Mouse (Mus musculus) embryonic stem cell, embryonic (primary cell): ENCODE measurements around the gene B3galnt2.

Experiments
- CTCF ChIA-PET, 4 experiments: fragments of 300-600 bp in 2 of 4; fragments of 350-600 bp in 2 of 4; sonication (Branson Sonifier 250); formaldehyde crosslinking; loops; one replicate each; lab custom pipeline; 2022; ENCODE audit warnings: inconsistent platforms in 2 of 4; lab: Charles Lee
- POLR2A ChIA-PET, 4 experiments: fragments of 300-600 bp in 2 of 4; fragments of 350-600 bp in 2 of 4; sonication (Branson Sonifier 250); formaldehyde crosslinking; loops; one replicate each; lab custom pipeline; 2022; ENCODE audit warnings: antibody characterized with exemption in 4 of 4, inconsistent platforms in 1 of 4; lab: Charles Lee

Gene B3galnt2

DNA sequence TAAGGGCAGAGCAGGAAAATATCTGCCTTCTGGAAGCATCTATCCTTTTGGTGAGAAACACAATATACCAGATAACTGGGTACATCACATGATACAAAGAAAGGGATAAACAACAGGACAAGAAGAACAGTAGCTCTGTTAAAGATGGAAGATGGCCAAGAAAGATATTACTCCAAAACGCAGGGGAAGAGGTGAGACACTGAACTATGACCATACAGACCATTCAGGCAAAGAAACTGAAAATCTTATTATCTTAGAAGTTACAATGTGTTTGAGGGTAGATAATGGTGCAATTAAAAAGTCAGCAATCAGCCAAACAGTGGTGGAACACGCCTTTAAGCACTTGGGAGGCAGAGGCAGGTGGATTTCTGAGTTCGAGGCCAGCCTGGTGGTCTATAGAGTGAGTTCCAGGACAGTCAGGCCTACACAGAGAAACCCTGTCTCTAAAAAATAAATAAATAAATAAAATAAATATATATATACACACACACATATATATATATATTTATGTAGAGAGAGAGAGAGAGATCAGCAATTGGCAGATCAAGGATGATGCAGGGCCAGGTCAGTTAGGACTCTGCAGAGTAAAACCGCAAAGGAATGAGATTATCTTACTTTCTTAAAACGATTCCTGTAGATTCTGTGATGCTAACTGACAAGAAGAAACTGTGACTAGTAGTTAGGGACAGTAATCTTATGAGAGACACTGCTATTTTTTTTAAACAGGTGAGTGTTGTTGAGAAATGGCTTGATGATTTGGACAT lies 79.2 kb downstream of the B3galnt2 start:
- CTCF ChIA-PET = no interaction called here
- POLR2A ChIA-PET = interaction anchor here in 2 of 4 experiments (1.0 to 2.8 kb wide), 4 partner anchors 20 to 30 kb away, joined by 3 to 12 read pairs (median 6); partner anchors contain the start of gene Arid4b (in 1 of the 2)

DNA sequence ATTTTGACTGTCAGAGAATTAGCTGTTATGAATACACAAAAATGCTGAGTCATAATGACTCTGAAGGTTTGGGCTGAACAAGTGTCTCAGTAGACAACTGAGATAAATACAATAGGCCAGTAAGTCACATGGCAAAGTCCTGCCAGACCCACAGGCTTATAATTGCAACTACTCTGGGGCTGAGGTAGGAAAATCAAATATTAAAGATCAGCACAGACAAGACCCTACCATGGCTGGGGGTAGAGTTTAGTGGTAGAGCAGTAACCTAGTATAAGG lies 79.7 kb downstream of the B3galnt2 start:
- ChIA-PET POLR2A (interaction anchor here in 2 of 4 experiments (1.6 to 2.8 kb wide), 3 partner anchors 21 to 29 kb away, joined by 3 to 12 read pairs (median 7); partner anchors contain the start of gene Arid4b (in 1 of the 2)), CTCF (no interaction called here)

DNA sequence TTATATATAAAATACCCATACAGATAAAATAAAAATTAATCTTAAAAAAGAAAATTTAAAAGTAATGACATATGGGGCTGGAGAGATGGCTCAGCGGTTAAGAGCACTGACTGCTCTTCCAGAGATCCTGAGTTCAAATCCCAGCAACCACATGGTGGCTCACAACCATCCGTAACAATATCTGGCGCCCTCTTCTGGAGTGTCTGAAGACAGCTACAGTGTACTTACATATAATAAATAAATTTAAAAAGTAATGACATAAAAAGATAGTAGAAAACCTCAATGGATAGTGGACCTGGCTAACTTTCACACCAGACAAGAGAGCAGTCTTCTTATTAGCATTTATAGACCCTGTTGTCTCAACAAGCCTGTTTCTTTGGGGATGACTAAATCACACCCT lies 81.1 kb downstream of the B3galnt2 start:
- ChIA-PET CTCF (interaction anchor here in 3 of 4 experiments (0.6 to 1.1 kb wide), 3 partner anchors 31 to 588 kb away, joined by 3 to 4 read pairs (median 3); no protein-coding TSS in a partner anchor), POLR2A (interaction anchor here in 3 of 4 experiments (0.8 to 2.8 kb wide), 13 partner anchors 9 to 577 kb away, joined by 3 to 12 read pairs (median 4); partner anchors contain the start of genes B3galnt2 (in 2 of the 3), Arid4b (in 1 of the 3), Ggps1 (in 1 of the 3) and Mrpl32 (in 1 of the 3))

DNA sequence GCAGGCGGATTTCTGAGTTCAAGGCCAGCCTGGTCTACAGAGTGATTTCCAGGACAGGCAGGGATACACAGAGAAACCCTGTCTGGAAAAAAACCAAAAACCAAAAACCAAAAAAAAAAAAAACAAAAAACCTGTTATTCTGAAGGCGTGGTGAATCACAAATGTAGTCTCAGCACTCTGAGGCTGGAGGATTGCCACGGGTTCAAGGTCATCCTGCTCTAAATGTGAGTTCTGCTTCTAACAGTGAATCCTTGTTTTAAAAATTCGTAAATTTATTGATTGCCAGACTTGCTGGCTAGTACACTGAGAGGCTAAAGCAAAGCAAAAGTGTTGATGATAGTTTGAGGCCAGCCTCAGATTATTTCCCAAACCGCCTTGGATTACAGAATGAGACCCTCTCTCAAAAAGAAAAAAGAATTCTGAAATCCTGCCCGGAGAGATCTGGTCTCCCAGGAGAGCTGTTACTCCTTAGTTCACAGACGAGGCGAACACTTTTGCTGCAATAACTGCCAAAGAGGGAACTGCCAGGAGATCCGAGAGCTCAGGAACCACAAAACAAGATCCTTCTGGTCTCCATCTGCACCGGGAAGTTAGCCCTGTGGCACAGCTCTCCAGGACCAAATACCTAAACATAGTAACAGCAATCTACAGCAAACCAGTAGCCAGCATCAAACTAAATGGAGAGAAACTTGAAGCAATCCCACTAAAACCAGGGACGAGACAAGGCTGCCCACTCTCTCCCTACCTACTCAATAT lies 81.8 kb downstream of the B3galnt2 start:
- ChIA-PET CTCF (interaction anchor here in 2 of 4 experiments (0.6 to 1.1 kb wide), 3 partner anchors 32 to 206 kb away, joined by 3 read pairs; no protein-coding TSS in a partner anchor), POLR2A (interaction anchor here in 2 of 4 experiments (0.9 to 2.8 kb wide), 11 partner anchors 8 to 577 kb away, joined by 3 to 12 read pairs (median 3); partner anchors contain the start of genes B3galnt2 (in 2 of the 2), Ggps1 (in 1 of the 2), Mrpl32 (in 1 of the 2) and Psma2 (in 1 of the 2))

DNA sequence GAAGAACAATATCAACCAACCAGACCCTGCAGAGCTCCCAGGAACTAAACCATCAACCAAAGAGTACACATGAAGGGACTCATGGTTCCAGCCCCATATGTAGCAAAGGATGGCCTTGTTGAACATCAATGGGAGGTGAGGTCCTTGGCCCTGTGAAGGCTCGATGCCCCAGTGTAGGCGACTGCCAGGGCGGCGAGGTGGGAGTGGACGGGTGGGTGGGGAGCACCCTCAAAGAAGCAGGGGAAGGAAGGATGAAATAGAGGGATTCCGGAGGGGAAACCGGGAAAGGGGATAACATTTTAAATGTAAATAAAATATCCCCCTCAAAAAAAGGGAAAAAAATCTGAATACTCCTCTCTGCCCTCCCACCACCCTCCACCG lies 84.6 kb downstream of the B3galnt2 start:
- ChIA-PET POLR2A (interaction anchor here (0.7 to 4.6 kb wide), 37 partner anchors 8 to 591 kb away, joined by 3 to 67 read pairs (median 7); partner anchors contain the start of genes Arid4b (in 3 of the 4), Ggps1 (in 3 of the 4), AW209491 (in 1 of the 4) and B3galnt2 (in 1 of the 4)), CTCF (interaction anchor here in 1 of 4 experiments (1.2 kb wide), 1 partner anchor 9 kb away, joined by 5 read pairs; no protein-coding TSS in a partner anchor)

DNA sequence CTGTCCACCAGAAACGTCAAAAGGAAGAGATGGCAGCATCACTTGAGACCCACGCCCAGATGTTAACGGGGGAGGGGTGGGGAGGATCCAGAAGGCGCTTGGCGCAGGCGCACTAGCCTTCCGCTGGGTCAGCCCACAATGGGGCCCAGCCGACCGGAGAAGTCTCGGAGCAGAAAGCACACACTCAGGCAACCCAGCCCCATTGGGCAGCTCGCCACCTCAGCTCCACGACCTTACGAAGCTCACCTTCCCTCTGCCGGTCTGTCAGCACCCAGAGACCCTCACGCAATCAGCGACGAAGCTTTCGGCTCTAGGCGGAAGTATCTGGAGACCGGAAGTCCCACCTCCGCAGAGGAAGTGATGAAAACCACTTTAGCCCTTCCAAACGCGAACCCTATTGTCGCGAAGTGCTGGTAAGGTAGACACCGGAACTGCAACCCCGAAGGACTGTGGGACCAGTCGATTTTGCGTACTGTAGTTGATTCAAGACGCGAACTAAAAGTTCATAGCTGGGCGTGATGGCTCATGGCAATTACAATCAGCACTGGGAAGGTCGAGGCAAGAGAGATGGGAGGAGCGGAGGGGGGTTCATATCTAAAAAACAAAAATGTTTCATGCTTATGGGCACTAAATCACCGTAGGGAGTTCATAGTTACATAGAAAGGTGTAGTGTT lies 85.2 kb downstream of the B3galnt2 start, which contains the start of gene Tbce:
Gene Tbce, minus strand, starts transcription at position 347 of the 674 bp plus-strand sequence.
- POLR2A ChIA-PET = interaction anchor here (0.8 to 4.6 kb wide), 45 partner anchors 8 to 591 kb away, joined by 3 to 67 read pairs (median 6); partner anchors contain the start of genes Arid4b (in 3 of the 4), Ggps1 (in 3 of the 4), B3galnt2 (in 2 of the 4) and AW209491 (in 1 of the 4)
- CTCF ChIA-PET = interaction anchor here in 1 of 4 experiments (1.2 kb wide), 1 partner anchor 9 kb away, joined by 5 read pairs; no protein-coding TSS in a partner anchor

DNA sequence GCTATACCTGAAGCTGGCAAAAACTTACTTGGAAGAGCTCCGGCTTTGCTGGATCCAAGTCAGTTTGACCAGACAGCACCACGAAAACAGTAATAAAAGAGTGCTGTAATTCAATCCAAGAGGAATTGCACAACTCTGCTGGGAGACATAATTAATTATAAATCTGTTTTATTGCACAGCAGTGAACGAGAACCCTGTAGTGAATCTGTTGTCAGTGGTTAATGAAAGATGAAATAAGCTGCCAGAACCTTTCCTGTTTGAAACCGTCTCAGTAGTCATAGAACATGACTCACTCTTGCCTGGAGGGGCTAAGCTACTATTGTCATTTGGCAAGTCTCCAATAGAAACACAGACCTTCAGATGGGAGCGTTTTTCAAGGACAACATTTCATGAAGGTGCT lies 85.9 kb downstream of the B3galnt2 start:
- ChIA-PET CTCF (interaction anchor here in 1 of 4 experiments (0.5 kb wide), 1 partner anchor 628 kb away, joined by 3 read pairs; no protein-coding TSS in a partner anchor), POLR2A (interaction anchor here (0.8 to 4.6 kb wide), 39 partner anchors 8 to 590 kb away, joined by 3 to 67 read pairs (median 7); partner anchors contain the start of genes Arid4b (in 3 of the 4), Ggps1 (in 3 of the 4), B3galnt2 (in 2 of the 4) and AW209491 (in 1 of the 4))

DNA sequence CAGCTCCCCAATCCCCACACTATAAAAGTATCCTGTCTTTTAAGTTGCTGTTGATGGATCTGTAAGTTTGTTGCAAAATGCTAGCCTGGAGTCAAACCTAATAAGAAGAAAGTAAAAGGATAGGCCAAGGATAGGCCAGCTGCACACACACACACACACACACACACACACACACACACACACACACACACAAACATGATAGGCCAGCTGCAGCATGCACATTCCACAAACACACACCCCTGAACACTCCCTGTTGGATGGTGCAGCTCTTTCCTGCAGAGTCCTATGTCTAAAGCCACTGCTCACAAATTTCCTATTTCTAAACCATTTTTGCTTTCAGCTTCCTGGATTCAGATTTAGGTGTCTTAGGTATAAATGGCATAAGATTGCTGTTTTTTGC lies 89.6 kb downstream of the B3galnt2 start:
- CTCF ChIA-PET = interaction anchor here in 2 of 4 experiments (0.6 to 0.7 kb wide), 3 partner anchors 9 to 95 kb away, joined by 4 to 11 read pairs (median 4); no protein-coding TSS in a partner anchor
- POLR2A ChIA-PET = interaction anchor here in 2 of 4 experiments (0.6 to 3.3 kb wide), 7 partner anchors 8 to 139 kb away, joined by 3 to 17 read pairs (median 5); partner anchors contain the start of genes Arid4b (in 1 of the 2) and Ggps1 (in 1 of the 2)

DNA sequence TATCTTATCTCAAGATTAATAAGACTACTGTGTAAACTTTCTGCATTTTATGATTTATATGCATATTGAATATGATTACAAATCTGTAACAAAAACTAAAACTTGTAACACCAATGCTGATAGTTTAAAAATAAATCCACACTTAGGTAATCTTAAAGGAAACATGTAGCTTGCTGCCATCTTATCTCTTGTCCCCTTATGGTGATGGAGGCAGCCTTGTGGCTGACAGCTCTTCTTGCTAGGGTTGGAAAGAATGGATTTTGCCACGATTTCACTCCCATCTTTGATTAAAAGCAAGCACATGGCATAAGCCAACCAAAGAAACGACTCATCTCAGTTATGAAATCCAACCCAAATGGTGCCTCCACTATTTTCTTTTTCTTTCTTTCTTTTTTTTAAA lies 90.3 kb downstream of the B3galnt2 start:
- CTCF ChIA-PET = interaction anchor here in 1 of 4 experiments (0.6 kb wide), 1 partner anchor 95 kb away, joined by 4 read pairs; no protein-coding TSS in a partner anchor

More for the DNA sequence above, 90.3 kb downstream of the B3galnt2 start:
- POLR2A ChIA-PET = interaction anchor here in 2 of 4 experiments (0.6 to 3.3 kb wide), 8 partner anchors 9 to 138 kb away, joined by 3 to 17 read pairs (median 4); partner anchors contain the start of genes Arid4b (in 1 of the 2) and Ggps1 (in 1 of the 2)
